Mouse (Mus musculus): ENCODE measurements around the gene Epn1. TPM values are rescaled to one million over a fixed set of nuclear protein-coding genes. Genes with fewer than 3 reads are reported as not detected.

Epn1 gene
- polyA plus RNA-seq, 1 experiment from 2014 or later: 55.3 TPM

GRCm38 (mm10) chr7:5116850-5117249 lies 36.8 kb downstream of the Epn1 start, which contains the start of gene Rfpl4:
Rfpl4 (minus strand) TSS chr7:5116950.
- ATAC-seq (ENCODE audit: low FRiP score) (no peak), DNase-seq (ENCODE audit: low spot score) (no peak)
- Histone ChIP-seq H3K4me2 (replicated peaks; ENCODE audit: low read depth, low read length) (no peak within 1 kb of the TSS), H3K4me3 (ENCODE audit: low read depth, low read length) (no peak within 1 kb of the TSS), H3K36me3 (ENCODE audit: control insufficient read depth, insufficient read depth, low read length) (no peaks in the 10 kb centered on the region), H3K27me3 (ENCODE audit: control insufficient read depth, insufficient read depth, low read length) (no peaks in the 10 kb centered on the region), H3K27ac (ENCODE audit: low read depth, low read length) (no peak within 1 kb of the TSS), H3K9ac (ENCODE audit: low read depth, low read length) (no peak within 1 kb of the TSS), H3K9me3 (ENCODE audit: control insufficient read depth, low read length) (no peaks in the 10 kb centered on the region), H3K4me1 (replicated peaks; ENCODE audit: control insufficient read depth, insufficient read depth, low read length) (no peaks in the 10 kb centered on the region)
- 92% methylated on average over 3 of the region's 3 CpGs for WGBS

DNA sequence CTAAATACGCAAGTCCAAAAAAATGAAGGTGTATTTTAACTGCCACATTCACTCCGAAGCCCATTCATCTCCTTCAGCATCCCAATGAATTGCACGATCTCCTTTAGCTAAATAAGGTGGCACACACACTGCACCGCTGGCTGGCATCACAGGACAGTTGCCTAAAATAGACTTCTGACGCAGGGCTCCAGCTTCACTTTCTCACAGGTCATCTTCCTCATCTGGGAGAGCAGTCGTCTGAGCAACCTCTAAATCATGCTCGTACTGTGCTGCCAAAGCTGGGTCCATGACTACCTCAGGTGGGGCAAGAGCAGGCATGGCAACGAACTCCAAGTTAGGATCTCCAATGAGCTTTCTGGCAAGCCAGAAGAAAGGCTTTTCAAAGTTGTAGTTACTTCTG lies 45.0 kb downstream of the Epn1 start:
- DNase-seq (ENCODE audit: low spot score) (no peak), ATAC-seq (ENCODE audit: low FRiP score) (no peak)
- no peak overlapping the region for H3K27ac ChIP-seq (ENCODE audit: low read depth, low read length)
- H3K4me3 ChIP-seq (ENCODE audit: low read depth, low read length): no peak overlapping the region
- no peaks in the 10 kb centered on the region for H3K36me3 ChIP-seq (ENCODE audit: control insufficient read depth, insufficient read depth, low read length)
- no peak overlapping the region for H3K4me2 ChIP-seq (replicated peaks; ENCODE audit: low read depth, low read length)
- no peak overlapping the region for H3K9ac ChIP-seq (ENCODE audit: low read depth, low read length)
- no peaks in the 10 kb centered on the region for H3K9me3 ChIP-seq (ENCODE audit: control insufficient read depth, low read length)
- no peaks in the 10 kb centered on the region for H3K4me1 ChIP-seq (replicated peaks; ENCODE audit: control insufficient read depth, insufficient read depth, low read length)
- no peaks in the 10 kb centered on the region for H3K27me3 ChIP-seq (ENCODE audit: control insufficient read depth, insufficient read depth, low read length)
- 89% methylated on average over 8 of the region's 8 CpGs for WGBS

DNA sequence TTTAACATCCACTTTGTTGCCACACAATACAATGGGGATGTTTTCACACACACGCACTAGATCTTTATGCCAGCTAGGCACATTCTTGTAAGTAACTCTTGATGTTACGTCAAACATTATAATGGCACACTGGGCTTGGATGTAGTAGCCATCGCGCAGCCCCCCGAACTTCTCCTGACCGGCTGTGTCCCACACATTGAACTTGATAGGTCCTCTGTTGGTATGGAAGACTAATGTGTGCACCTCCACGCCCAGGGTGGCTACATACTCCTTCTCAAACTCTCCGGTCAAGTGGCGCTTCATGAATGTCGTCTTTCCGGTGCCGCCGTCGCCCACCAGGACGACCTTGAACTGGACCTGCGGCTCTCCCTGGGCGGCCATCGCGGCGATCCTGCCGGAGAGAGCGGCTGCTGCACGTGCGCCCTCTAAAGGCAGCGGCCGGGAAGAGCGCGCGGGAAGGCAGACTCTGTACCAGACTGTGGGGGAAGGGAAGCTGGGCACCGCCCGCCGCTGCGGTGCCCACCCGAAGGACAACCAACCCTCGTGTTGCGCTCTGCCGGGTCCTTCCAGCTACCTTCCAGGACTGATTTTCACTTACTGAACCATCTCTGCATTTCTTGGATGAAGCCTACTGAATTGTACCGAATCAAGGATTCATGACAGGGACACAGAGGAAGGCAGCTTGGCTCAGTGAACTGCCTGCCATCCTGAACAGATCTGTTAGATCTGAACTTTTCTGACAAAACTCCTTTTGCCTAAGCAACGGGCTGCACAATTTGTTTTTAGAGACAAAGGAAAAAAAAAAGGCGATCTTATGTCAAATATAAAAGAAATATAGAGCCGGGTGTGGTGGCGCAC lies 45.7 kb downstream of the Epn1 start, which contains the start of gene Rasl2-9:
Rasl2-9 (minus strand) TSS at position 402 of the 858 bp plus-strand sequence.
- Histone ChIP-seq H3K9me3 (ENCODE audit: control insufficient read depth, low read length) (no peaks in the 10 kb centered on the region), H3K4me1 (replicated peaks; ENCODE audit: control insufficient read depth, insufficient read depth, low read length) (no peaks in the 10 kb centered on the region), H3K4me3 (ENCODE audit: low read depth, low read length) (peak within 1 kb of the TSS; percentile 10; the same call in 1 of the 2 replicates), H3K9ac (ENCODE audit: low read depth, low read length) (0 out of 2 replicates have a peak within 1 kb of the TSS, but pooled peaks have one; percentile 45), H3K27ac (ENCODE audit: low read depth, low read length) (no peak within 1 kb of the TSS), H3K36me3 (ENCODE audit: control insufficient read depth, insufficient read depth, low read length) (no peaks in the 10 kb centered on the region), H3K27me3 (ENCODE audit: control insufficient read depth, insufficient read depth, low read length) (no peaks in the 10 kb centered on the region), H3K4me2 (replicated peaks; ENCODE audit: low read depth, low read length) (peak within 1 kb of the TSS; percentile 49)
- WGBS: 20% methylated on average over 42 of the region's 42 CpGs
- peak; percentile 85 for ATAC-seq (ENCODE audit: low FRiP score)
- DNase-seq (ENCODE audit: low spot score): peak; percentile 85

Other genes starting within 250 kb of the Epn1 start
- gene Shisa7, start 235.5 kb upstream of the Epn1 start, polyA plus RNA-seq (2014; fragmentation: Nextera tagmentation; extraction: Ambion mirVana): 2.9 and 4.1 TPM in 2 replicates
- 2.5 and 2.9 TPM in 2 replicates for gene Isoc2b, start 210.0 kb upstream of the Epn1 start, polyA plus RNA-seq (2014; fragmentation: Nextera tagmentation; extraction: Ambion mirVana)
- gene Isoc2a, start 203.1 kb upstream of the Epn1 start, polyA plus RNA-seq (2014; fragmentation: Nextera tagmentation; extraction: Ambion mirVana): 1.1 TPM in 2 replicates
- 0.11 TPM in 1 of 2 replicates, not detected in the other for gene Gm36210, start 173.7 kb upstream of the Epn1 start, polyA plus RNA-seq (2014; fragmentation: Nextera tagmentation; extraction: Ambion mirVana)
- gene Zfp628, start 165.0 kb upstream of the Epn1 start, polyA plus RNA-seq (2014; fragmentation: Nextera tagmentation; extraction: Ambion mirVana): 4.0 and 4.2 TPM in 2 replicates
- 7.1 and 7.3 TPM in 2 replicates for gene Nat14, start 158.2 kb upstream of the Epn1 start, polyA plus RNA-seq (2014; fragmentation: Nextera tagmentation; extraction: Ambion mirVana)
- gene Ssc5d, start 154.4 kb upstream of the Epn1 start, polyA plus RNA-seq (2014; fragmentation: Nextera tagmentation; extraction: Ambion mirVana): 1.1 and 1.4 TPM in 2 replicates
- gene Sbk2, start 115.8 kb upstream of the Epn1 start, polyA plus RNA-seq (2014; fragmentation: Nextera tagmentation; extraction: Ambion mirVana): 0.07 and 0.09 TPM in 2 replicates
- gene Sbk3, start 109.1 kb upstream of the Epn1 start, polyA plus RNA-seq (2014; fragmentation: Nextera tagmentation; extraction: Ambion mirVana): 0.04 TPM in 1 of 2 replicates, not detected in the other
- 45.0 and 61.0 TPM in 2 replicates for gene Zfp579, start 84.1 kb upstream of the Epn1 start, polyA plus RNA-seq (2014; fragmentation: Nextera tagmentation; extraction: Ambion mirVana)
- 7.5 and 10.6 TPM in 2 replicates for gene Zfp524, start 65.8 kb upstream of the Epn1 start, polyA plus RNA-seq (2014; fragmentation: Nextera tagmentation; extraction: Ambion mirVana)
- gene Fiz1, start 65.5 kb upstream of the Epn1 start, polyA plus RNA-seq (2014; fragmentation: Nextera tagmentation; extraction: Ambion mirVana): 38.2 and 43.2 TPM in 2 replicates
- 0.19 and 1.8 TPM in 2 replicates for gene Gm44973, start 64.7 kb upstream of the Epn1 start, polyA plus RNA-seq (2014; fragmentation: Nextera tagmentation; extraction: Ambion mirVana)
- 5.7 and 8.6 TPM in 2 replicates for gene Zfp865, start 59.9 kb upstream of the Epn1 start, polyA plus RNA-seq (2014; fragmentation: Nextera tagmentation; extraction: Ambion mirVana)
- gene Ccdc106, start 59.7 kb upstream of the Epn1 start, polyA plus RNA-seq (2014; fragmentation: Nextera tagmentation; extraction: Ambion mirVana): 7.2 and 8.6 TPM in 2 replicates
- gene 4632433K11Rik, start 46.1 kb upstream of the Epn1 start, polyA plus RNA-seq (2014; fragmentation: Nextera tagmentation; extraction: Ambion mirVana): not detected in 2 replicates
- 3.1 and 4.3 TPM in 2 replicates for gene Zfp784, start 41.8 kb upstream of the Epn1 start, polyA plus RNA-seq (2014; fragmentation: Nextera tagmentation; extraction: Ambion mirVana)
- gene Zfp580, start 28.7 kb upstream of the Epn1 start, polyA plus RNA-seq (2014; fragmentation: Nextera tagmentation; extraction: Ambion mirVana): 32.4 and 37.5 TPM in 2 replicates
- gene U2af2, start 18.1 kb upstream of the Epn1 start, polyA plus RNA-seq (2014; fragmentation: Nextera tagmentation; extraction: Ambion mirVana): 161 and 162 TPM in 2 replicates
- not detected in 2 replicates for gene Rfpl4, start 36.7 kb downstream of the Epn1 start, polyA plus RNA-seq (2014; fragmentation: Nextera tagmentation; extraction: Ambion mirVana)
- 0.18 and 0.31 TPM in 2 replicates for gene Rasl2-9, start 45.7 kb downstream of the Epn1 start, polyA plus RNA-seq (2014; fragmentation: Nextera tagmentation; extraction: Ambion mirVana)
- gene Vmn1r55, start 69.4 kb downstream of the Epn1 start, polyA plus RNA-seq (2014; fragmentation: Nextera tagmentation; extraction: Ambion mirVana): 0.01 and 0.05 TPM in 2 replicates
- not detected in 2 replicates for gene Vmn1r56, start 116.5 kb downstream of the Epn1 start, polyA plus RNA-seq (2014; fragmentation: Nextera tagmentation; extraction: Ambion mirVana)
- gene Vmn1r57, start 138.3 kb downstream of the Epn1 start, polyA plus RNA-seq (2014; fragmentation: Nextera tagmentation; extraction: Ambion mirVana): not detected in 2 replicates